Mouse (Mus musculus) C2C12 (cell line): ENCODE results near the gene Ccn6.

Source experiments
- CEBPB ChIP-seq: IDR thresholded peaks from one replicate; pipeline ENCODE4 v1.6.1; 2011; ENCODE audit warnings: low read depth, mild to moderate bottlenecking, control low read depth, moderate library complexity
- CTCF ChIP-seq: IDR thresholded peaks from one replicate; pipeline ENCODE4 v1.5.1; 2011; ENCODE audit not compliant: control insufficient read depth, insufficient read depth, insufficient read length
- MAX ChIP-seq: IDR thresholded peaks from one replicate; pipeline ENCODE4 v1.6.1; 2011; ENCODE audit warnings: mild to moderate bottlenecking, control low read depth
- USF1 ChIP-seq: IDR thresholded peaks from one replicate; pipeline ENCODE4 v1.6.1; 2011; ENCODE audit warnings: low read depth, mild to moderate bottlenecking, control low read depth, moderate library complexity

DNA sequence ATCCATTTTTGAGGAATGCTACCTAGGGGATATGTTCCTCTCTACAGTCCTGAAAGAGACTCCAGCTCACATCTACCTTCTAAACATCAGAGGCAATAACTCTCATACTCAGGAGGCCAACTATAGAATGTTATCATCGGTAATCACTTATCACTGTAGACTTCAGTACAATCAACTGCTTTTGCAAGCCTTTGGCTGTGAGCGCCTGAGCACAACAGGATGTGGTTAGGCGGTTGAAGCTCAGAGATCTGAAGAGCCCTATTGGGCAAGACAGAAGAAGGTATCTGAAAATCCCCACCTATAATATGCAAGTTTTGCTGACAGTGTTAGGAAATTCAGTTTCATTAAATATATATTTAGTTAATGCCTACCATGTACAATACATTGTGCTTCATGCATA lies 29.1 kb upstream of the Ccn6 start:
- TF ChIP-seq CTCF (no peak), USF1 (no peak), CEBPB (no peak), MAX (no peak)
